Mouse (Mus musculus) heart, adult 2 months (tissue): ENCODE results near the gene Cox7a2.

Experiments used
- CTCF ChIP-seq: fragments of 200-600 bp; IDR thresholded peaks from 2 replicates; pipeline ENCODE4 v1.8.1; 2022; ENCODE audit warnings: antibody characterized with exemption, mild to moderate bottlenecking, moderate library complexity
- EP300 ChIP-seq: fragments of 200-500 bp; IDR thresholded peaks from 2 replicates; pipeline ENCODE4 v1.6.1; 2011; ENCODE audit warnings: low read depth, low read length, control low read depth; ENCODE audit not compliant: insufficient read depth
- POLR2A ChIP-seq: fragments of 200-500 bp; IDR thresholded peaks from 2 replicates; pipeline ENCODE4 v1.6.1; 2011; ENCODE audit warnings: mild to moderate bottlenecking, low read depth, low read length, control low read depth; ENCODE audit not compliant: insufficient read depth

DNA sequence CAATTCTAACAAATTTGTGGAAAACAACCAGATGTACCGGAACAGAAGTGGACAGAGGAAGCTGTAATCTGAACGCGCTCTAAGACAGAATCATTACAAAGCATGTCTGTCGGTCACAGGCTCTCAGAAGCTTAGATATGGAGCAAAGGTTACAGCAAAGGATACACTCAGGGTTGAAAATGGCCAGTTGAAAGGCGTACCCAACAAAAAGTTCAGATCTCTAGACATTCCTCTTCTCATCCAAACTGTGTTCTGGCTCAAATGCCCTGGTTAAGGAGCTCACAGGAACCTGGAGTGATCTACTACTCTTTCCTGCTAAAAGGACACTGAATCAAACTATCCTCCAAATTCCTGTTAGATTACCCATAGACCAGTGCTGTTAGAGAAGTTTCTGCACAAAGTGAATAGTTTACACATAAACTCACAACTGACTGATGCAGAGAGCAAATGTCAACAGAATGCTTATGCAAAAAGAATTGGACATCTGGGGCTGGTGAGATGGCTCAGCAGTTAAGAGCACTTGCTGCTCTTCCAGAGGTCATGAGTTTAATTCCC, 7.4 kb upstream of the Cox7a2 start:
- TF ChIP-seq POLR2A, result no peak
- TF ChIP-seq CTCF, result no peak
- no peak for TF ChIP-seq EP300
